Mouse (Mus musculus): ENCODE data around the gene Stk32b.

- TF ChIP-seq CTCF (IDR thresholded peaks at IDR 0.05; ENCODE audit: extremely low read depth, insufficient read depth, low read length) (no peak), POLR2A (IDR thresholded peaks at IDR 0.05; ENCODE audit: extremely low read depth, insufficient read depth, low read length) (no peak)
These were observed 7.6 kb downstream of the Stk32b start for GRCm38 (mm10) chr5:37709257-37709904.

Measured in cortical plate, adult 2 months (tissue).